Mouse (Mus musculus): ENCODE data around the gene Pea15a. TPM values are rescaled to one million over a fixed set of nuclear protein-coding genes. Genes with fewer than 3 reads are reported as not detected.
A peak's percentile ranks its signal among the peaks of the same experiment; 100 is the strongest.

The Pea15a gene
- polyA plus RNA-seq, 1 experiment from 2014 or later: 121 TPM

DNA sequence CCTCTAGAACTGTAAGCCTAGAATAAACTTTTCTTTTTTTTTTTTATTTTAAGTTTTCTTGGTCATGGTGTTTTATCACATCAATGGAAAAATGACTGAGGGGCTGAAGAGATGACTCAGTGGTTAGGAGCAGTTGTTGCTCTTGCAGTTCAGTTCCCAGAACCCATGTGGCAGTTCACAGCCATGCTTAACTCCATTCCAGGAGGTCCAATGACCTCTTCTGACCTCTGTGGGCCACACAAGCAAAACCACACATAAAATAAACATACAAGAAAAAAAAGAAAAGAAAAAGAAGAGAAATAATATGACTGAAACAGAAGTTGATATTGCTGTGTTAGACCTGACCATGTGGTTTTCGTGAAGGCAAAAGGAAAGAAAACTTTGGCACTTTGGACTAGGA lies 22.6 kb upstream of the Pea15a start:
- ATAC-seq (replicated peaks; ENCODE audit: insufficient number of reproducible peaks, low FRiP score, low TSS enrichment, low read depth): no peak
- Histone ChIP-seq H3K9ac (replicated peaks; ENCODE audit: low read length) (no peak overlapping the region), H3K4me1 (ENCODE audit: control insufficient read depth, insufficient read depth, low read length) (no peaks in the 10 kb centered on the region), H3K27ac (replicated peaks; ENCODE audit: low read depth, low read length) (no peak overlapping the region), H3K9me3 (replicated peaks; ENCODE audit: control insufficient read depth, low read length) (no peaks in the 10 kb centered on the region), H3K4me2 (ENCODE audit: low read depth, low read length) (no peak overlapping the region), H3K36me3 (replicated peaks; ENCODE audit: control insufficient read depth, insufficient read depth, low read depth, low read length) (no peaks in the 10 kb centered on the region), H3K27me3 (ENCODE audit: control insufficient read depth, insufficient read depth, low read length) (no peaks in the 10 kb centered on the region), H3K4me3 (ENCODE audit: low read depth, low read length) (no peak overlapping the region)
- DNase-seq (ENCODE audit: low spot score): no peak
- WGBS: 89% methylated on average over 1 of the region's 1 CpGs

DNA sequence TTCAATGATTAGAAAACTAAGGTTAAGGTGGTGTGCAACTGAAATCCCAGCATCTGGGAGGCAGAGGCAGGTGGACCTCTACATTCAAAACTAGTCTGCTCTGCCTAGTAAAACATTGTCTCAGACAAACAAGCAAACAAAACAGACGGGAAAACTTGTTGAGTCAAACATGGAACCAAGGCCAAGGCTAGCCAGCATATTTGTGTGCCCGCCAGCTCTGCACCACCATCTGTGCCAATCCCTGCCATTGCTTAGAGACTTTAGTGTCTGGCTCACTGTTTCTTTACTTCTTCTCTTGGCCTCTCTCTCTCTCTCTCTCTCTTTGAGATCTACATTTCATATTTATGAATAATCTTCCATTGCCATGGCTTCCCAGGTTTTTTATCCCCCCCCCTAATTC lies 21.6 kb upstream of the Pea15a start:
- Histone ChIP-seq H3K36me3 (replicated peaks; ENCODE audit: control insufficient read depth, insufficient read depth, low read depth, low read length) (no peaks in the 10 kb centered on the region), H3K4me3 (ENCODE audit: low read depth, low read length) (no peak overlapping the region), H3K27me3 (ENCODE audit: control insufficient read depth, insufficient read depth, low read length) (no peaks in the 10 kb centered on the region), H3K4me1 (ENCODE audit: control insufficient read depth, insufficient read depth, low read length) (no peaks in the 10 kb centered on the region), H3K4me2 (ENCODE audit: low read depth, low read length) (no peak overlapping the region), H3K27ac (replicated peaks; ENCODE audit: low read depth, low read length) (no peak overlapping the region), H3K9ac (replicated peaks; ENCODE audit: low read length) (no peak overlapping the region), H3K9me3 (replicated peaks; ENCODE audit: control insufficient read depth, low read length) (no peaks in the 10 kb centered on the region)
- DNase-seq (ENCODE audit: low spot score): no peak
- ATAC-seq (replicated peaks; ENCODE audit: insufficient number of reproducible peaks, low FRiP score, low TSS enrichment, low read depth): no peak
- 100% methylated on average over 2 of the region's 2 CpGs for WGBS

DNA sequence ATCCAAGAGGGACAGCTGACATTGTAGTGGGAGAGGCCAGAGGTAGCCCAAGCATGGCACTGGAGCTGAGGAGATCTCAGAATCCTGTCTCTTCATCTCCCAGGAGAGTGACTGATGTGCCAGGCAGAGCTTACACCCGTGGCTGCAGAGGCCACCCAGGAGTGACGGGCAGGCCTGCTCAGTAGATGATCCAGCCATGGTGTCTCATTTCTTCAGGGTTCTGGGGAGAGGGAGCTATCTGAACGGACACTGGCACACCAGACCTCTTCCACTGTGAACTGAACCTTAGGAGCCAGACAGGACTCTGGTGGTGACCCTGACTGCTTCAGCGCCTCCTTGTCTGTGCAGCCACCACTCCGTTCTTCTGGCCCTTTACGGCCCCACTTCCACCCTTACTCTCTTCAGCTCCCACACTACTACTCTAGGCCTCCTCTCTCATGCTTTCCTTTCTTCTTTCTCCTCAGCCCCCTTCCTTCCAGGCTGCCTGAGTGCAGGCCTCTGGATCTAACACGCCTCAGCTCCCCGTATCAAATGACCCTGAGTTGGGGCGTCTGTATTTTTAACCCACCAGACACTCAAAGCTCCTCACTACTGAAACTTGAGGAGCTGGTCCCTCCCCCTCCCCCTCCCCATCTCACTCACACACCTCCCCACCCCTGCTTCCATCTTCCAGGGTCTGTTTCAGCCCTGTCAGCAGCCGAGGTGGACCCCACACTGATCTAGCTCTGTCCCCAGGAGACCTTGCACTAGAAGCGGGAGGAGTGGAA lies 14.9 kb upstream of the Pea15a start:
- WGBS: 23% methylated on average over 11 of the region's 11 CpGs
- DNase-seq (ENCODE audit: low spot score) (peak; percentile 77), ATAC-seq (replicated peaks; ENCODE audit: insufficient number of reproducible peaks, low FRiP score, low TSS enrichment, low read depth) (peak; percentile 73)
- peaks cover 5% of the 10 kb centered on the region; the same call in 1 of the 2 replicates for H3K4me1 ChIP-seq (ENCODE audit: control insufficient read depth, insufficient read depth, low read length)
- no peak overlapping the region for H3K4me2 ChIP-seq (ENCODE audit: low read depth, low read length)
- H3K4me3 ChIP-seq (ENCODE audit: low read depth, low read length): no peak overlapping the region
- H3K9me3 ChIP-seq (replicated peaks; ENCODE audit: control insufficient read depth, low read length): no peaks in the 10 kb centered on the region
- H3K27me3 ChIP-seq (ENCODE audit: control insufficient read depth, insufficient read depth, low read length): no peaks in the 10 kb centered on the region
- H3K9ac ChIP-seq (replicated peaks; ENCODE audit: low read length): 0 out of 2 replicates have a peak overlapping the region, but pooled peaks have one; percentile 1
- no peaks in the 10 kb centered on the region for H3K36me3 ChIP-seq (replicated peaks; ENCODE audit: control insufficient read depth, insufficient read depth, low read depth, low read length)
- peak overlapping the region; percentile 73 for H3K27ac ChIP-seq (replicated peaks; ENCODE audit: low read depth, low read length)

DNA sequence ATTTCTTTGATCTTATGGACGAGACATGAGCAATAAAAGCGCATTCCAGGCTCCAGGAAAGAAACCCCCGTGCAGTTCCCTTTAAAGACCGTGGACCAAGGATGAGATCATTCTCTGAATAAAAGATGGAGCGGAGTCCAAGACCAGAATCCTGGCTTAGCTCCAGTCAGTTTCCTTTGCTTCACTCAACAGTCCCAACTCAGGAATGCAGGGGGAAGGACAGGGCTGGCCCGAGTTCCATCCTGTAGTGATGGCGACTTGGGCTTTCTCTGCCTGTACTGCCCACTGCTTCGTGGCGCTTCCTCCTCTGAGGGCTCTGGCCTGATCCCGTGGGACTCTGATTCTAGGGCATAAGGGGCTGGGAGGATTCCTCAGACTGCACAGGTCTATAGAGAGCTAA lies 13.8 kb upstream of the Pea15a start:
- Histone ChIP-seq H3K27me3 (ENCODE audit: control insufficient read depth, insufficient read depth, low read length) (no peaks in the 10 kb centered on the region), H3K36me3 (replicated peaks; ENCODE audit: control insufficient read depth, insufficient read depth, low read depth, low read length) (no peaks in the 10 kb centered on the region), H3K27ac (replicated peaks; ENCODE audit: low read depth, low read length) (no peak overlapping the region; the same call in 1 of the 2 replicates), H3K9ac (replicated peaks; ENCODE audit: low read length) (no peak overlapping the region; the same call in none of the 2 replicates), H3K4me3 (ENCODE audit: low read depth, low read length) (no peak overlapping the region), H3K4me1 (ENCODE audit: control insufficient read depth, insufficient read depth, low read length) (peaks cover 5% of the 10 kb centered on the region; the same call in 1 of the 2 replicates), H3K9me3 (replicated peaks; ENCODE audit: control insufficient read depth, low read length) (no peaks in the 10 kb centered on the region), H3K4me2 (ENCODE audit: low read depth, low read length) (no peak overlapping the region)
- 55% methylated on average over 10 of the region's 10 CpGs for WGBS
- ATAC-seq (replicated peaks; ENCODE audit: insufficient number of reproducible peaks, low FRiP score, low TSS enrichment, low read depth) (no peak), DNase-seq (ENCODE audit: low spot score) (no peak)

DNA sequence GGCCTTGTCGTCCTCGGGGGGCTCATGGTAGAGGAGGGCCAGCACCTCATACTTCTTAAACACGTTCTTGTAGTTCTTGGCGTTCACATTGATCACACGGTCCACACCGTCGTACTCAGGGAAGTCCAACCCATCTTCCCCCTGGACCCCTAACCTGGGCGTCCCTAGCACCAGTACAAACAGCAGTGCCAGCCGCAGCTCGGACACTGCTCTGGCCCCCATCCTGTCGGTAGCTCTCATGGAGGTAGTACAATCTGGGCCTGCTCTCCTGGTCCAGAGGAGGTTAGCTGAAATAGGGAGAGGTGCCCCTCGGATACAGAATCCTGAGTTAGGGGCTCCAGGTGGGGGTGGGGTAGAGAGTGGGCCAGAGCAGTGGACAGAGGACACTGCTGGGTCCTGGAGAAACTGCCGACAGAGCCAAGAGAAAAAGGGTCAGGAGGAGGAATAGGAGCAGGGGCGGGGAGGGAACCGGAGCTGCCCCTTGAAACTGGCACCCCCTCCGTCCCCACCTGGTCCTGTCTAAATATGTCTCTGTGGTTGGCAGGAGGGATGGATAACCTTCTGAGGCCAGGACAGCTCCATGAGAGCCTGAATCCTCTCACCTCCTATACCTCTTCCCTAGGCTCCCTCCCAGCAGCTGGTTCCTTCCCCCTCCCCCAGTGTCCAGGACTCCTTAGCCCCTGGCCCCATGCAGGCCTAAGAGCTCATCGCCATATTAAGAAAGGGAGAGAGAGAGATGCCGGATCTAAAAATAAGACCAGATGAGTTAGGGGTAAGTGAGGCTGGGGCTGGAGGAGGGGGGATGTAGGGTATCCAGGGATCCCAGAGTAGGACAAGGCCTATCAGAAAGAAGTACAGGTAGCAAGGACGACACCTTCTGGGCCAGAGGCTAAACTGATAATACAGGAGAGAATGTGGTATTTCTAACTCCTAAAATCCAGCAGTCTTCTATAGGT lies 13.1 kb upstream of the Pea15a start, which contains the start of gene Casq1:
TSS of gene Casq1 (minus strand) at position 418 of the 956 bp plus-strand sequence.
- Histone ChIP-seq H3K9me3 (replicated peaks; ENCODE audit: control insufficient read depth, low read length) (no peaks in the 10 kb centered on the region), H3K4me1 (ENCODE audit: control insufficient read depth, insufficient read depth, low read length) (peaks cover 5% of the 10 kb centered on the region; the same call in 1 of the 2 replicates), H3K36me3 (replicated peaks; ENCODE audit: control insufficient read depth, insufficient read depth, low read depth, low read length) (no peaks in the 10 kb centered on the region), H3K9ac (replicated peaks; ENCODE audit: low read length) (peak within 1 kb of the TSS; percentile 3), H3K27ac (replicated peaks; ENCODE audit: low read depth, low read length) (no peak within 1 kb of the TSS; the same call in 1 of the 2 replicates), H3K4me2 (ENCODE audit: low read depth, low read length) (no peak within 1 kb of the TSS), H3K4me3 (ENCODE audit: low read depth, low read length) (no peak within 1 kb of the TSS), H3K27me3 (ENCODE audit: control insufficient read depth, insufficient read depth, low read length) (no peaks in the 10 kb centered on the region)
- DNase-seq (ENCODE audit: low spot score) (no peak), ATAC-seq (replicated peaks; ENCODE audit: insufficient number of reproducible peaks, low FRiP score, low TSS enrichment, low read depth) (no peak)
- 81% methylated on average over 19 of the region's 19 CpGs for WGBS

DNA sequence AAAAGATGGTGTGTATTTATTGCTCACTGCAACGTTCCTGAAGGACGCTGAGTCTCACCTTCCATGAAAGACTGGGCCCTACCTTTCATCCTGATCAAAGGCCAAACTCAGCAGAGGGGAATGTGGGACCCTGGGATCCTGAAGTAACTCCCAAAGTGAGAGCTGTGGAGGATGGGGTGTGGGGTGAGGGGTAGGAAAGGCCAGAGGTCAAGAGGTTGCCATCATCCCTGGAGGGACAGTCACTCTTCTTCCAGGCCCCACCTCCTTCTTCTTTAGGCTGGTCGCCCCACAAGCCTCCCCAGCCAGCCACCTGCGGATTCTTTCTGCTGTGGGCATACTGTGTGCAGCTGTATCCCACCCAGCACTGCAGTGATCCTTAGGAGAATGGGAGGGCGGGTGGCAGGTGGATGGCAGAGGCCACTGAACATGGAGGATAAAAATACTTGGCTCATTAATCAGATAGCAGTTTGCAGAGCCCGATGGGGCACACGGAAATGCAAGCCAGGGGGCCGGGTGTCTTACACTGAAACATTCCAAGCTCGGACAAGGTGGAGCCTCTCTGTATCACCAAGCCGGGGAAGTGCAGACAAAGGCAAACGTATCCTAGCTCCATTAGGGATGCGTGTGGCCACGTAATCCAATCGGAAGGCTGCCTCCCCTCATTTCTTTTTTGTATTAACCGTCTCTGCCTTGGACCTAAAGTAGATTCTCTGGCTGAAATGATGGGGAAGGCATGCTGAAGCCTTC lies 11.7 kb upstream of the Pea15a start:
- H3K4me2 ChIP-seq (ENCODE audit: low read depth, low read length): no peak overlapping the region
- 55% methylated on average over 15 of the region's 15 CpGs for WGBS
- H3K36me3 ChIP-seq (replicated peaks; ENCODE audit: control insufficient read depth, insufficient read depth, low read depth, low read length): no peaks in the 10 kb centered on the region
- DNase-seq (ENCODE audit: low spot score) (no peak), ATAC-seq (replicated peaks; ENCODE audit: insufficient number of reproducible peaks, low FRiP score, low TSS enrichment, low read depth) (no peak)
- no peak overlapping the region for H3K4me3 ChIP-seq (ENCODE audit: low read depth, low read length)
- no peak overlapping the region for H3K27ac ChIP-seq (replicated peaks; ENCODE audit: low read depth, low read length)
- H3K4me1 ChIP-seq (ENCODE audit: control insufficient read depth, insufficient read depth, low read length): peaks cover 5% of the 10 kb centered on the region; the same call in 1 of the 2 replicates
- no peaks in the 10 kb centered on the region for H3K9me3 ChIP-seq (replicated peaks; ENCODE audit: control insufficient read depth, low read length)
- no peak overlapping the region for H3K9ac ChIP-seq (replicated peaks; ENCODE audit: low read length)
- H3K27me3 ChIP-seq (ENCODE audit: control insufficient read depth, insufficient read depth, low read length): no peaks in the 10 kb centered on the region

DNA sequence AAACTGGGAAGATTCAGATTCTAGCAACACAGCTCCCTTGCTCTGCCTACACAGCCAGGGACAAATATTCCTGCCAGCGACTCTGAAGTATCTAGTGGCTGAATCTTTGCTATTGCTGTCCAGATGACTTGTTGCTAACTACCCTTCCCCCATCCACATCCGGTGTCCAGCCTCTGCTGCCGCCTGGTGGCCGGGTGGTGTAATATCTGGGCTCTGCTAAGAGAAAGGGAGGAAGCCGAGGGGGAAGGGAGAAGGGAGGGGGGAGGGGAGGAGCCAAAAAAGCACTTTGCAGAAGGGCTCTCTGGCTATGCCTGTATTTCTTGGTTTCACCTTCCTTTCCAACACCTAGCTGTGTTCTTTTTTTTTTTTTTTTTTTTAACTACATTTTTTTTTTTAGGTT lies 10.5 kb upstream of the Pea15a start:
- Histone ChIP-seq H3K4me3 (ENCODE audit: low read depth, low read length) (peak overlapping the region; percentile 14; the same call in 1 of the 2 replicates), H3K36me3 (replicated peaks; ENCODE audit: control insufficient read depth, insufficient read depth, low read depth, low read length) (no peaks in the 10 kb centered on the region), H3K4me2 (ENCODE audit: low read depth, low read length) (peak overlapping the region; percentile 36), H3K9ac (replicated peaks; ENCODE audit: low read length) (peak overlapping the region; percentile 35), H3K4me1 (ENCODE audit: control insufficient read depth, insufficient read depth, low read length) (peaks cover 5% of the 10 kb centered on the region; the same call in 1 of the 2 replicates), H3K27ac (replicated peaks; ENCODE audit: low read depth, low read length) (peak overlapping the region; percentile 23; the same call in 1 of the 2 replicates), H3K9me3 (replicated peaks; ENCODE audit: control insufficient read depth, low read length) (no peaks in the 10 kb centered on the region), H3K27me3 (ENCODE audit: control insufficient read depth, insufficient read depth, low read length) (no peaks in the 10 kb centered on the region)
- peak; percentile 93 for DNase-seq (ENCODE audit: low spot score)
- 0% methylated on average over 5 of the region's 5 CpGs for WGBS
- ATAC-seq (replicated peaks; ENCODE audit: insufficient number of reproducible peaks, low FRiP score, low TSS enrichment, low read depth): peak; percentile 4; the same call in 1 of the 2 replicates

All from embryonic facial prominence, embryonic 11.5 days (tissue).